Mouse (Mus musculus) lung, embryonic 16.5 days (tissue): Measurements from ENCODE around the gene Spatc1l. TPM values are rescaled to one million over a fixed set of nuclear protein-coding genes. Genes with fewer than 3 reads are reported as not detected.
A peak's percentile ranks its signal among the peaks of the same experiment; 100 is the strongest.

Experiments used
- ATAC-seq: fragments of 200-750 bp; cut with Nextera tagmentation; 2 replicates; pipeline ENCODE4 v1.8.0; 2017; ENCODE audit warnings: low read depth, mild to moderate bottlenecking, moderate library complexity
- H3K27ac ChIP-seq: fragments of 300-500 bp; sonication (generic); 2 replicates; pipeline ENCODE4 v1.5.1; 2014; ENCODE audit warnings: mild to moderate bottlenecking, control low read depth, low read length
- H3K27me3 ChIP-seq: fragments of 300-500 bp; sonication (generic); 2 replicates; pipeline ENCODE4 v1.6.1; 2014; ENCODE audit warnings: low read depth, low read length, mixed read lengths; ENCODE audit not compliant: control insufficient read depth, insufficient read depth
- H3K36me3 ChIP-seq: fragments of 300-500 bp; sonication (generic); 2 replicates; pipeline ENCODE4 v1.6.1; 2014; ENCODE audit warnings: low read length; ENCODE audit not compliant: control insufficient read depth, insufficient read depth
- H3K4me1 ChIP-seq: fragments of 300-500 bp; sonication (generic); replicated peaks from 2 replicates; pipeline ENCODE4 v1.6.1; 2014; ENCODE audit warnings: low read length, mixed read lengths; ENCODE audit not compliant: control insufficient read depth, insufficient read depth
- H3K4me2 ChIP-seq: fragments of 300-500 bp; sonication (generic); 2 replicates; pipeline ENCODE4 v1.6.1; 2014; ENCODE audit warnings: low read depth, low read length, control low read depth
- H3K4me3 ChIP-seq: fragments of 300-500 bp; sonication (generic); 2 replicates; pipeline ENCODE4 v1.5.1; 2014; ENCODE audit warnings: mild to moderate bottlenecking, low read length, control low read depth
- H3K9ac ChIP-seq: fragments of 300-500 bp; sonication (generic); 2 replicates; pipeline ENCODE4 v1.6.1; 2014; ENCODE audit warnings: low read length, control low read depth
- H3K9me3 ChIP-seq: fragments of 300-500 bp; sonication (generic); 2 replicates; pipeline ENCODE4 v1.6.1; 2016; ENCODE audit warnings: low read length; ENCODE audit not compliant: control insufficient read depth
- WGBS: fragments of 180-500 bp; shearing (Covaris S2); extraction: QIAGEN DNeasy Blood & Tissue Kit; methylation state at CpG from one replicate; pipeline ENCODE4 v1.1.7; 2014; 5-methylcytosine and 5-hydroxymethylcytosine counted together
- polyA plus RNA-seq: library from polyadenylated mRNA; unstranded; fragments of >200 nt; fragmentation: Nextera tagmentation; extraction: Ambion mirVana; gene quantifications from 2 replicates; pipeline ENCODE4 v1.2.1, GENCODE M21; 2015

Gene Spatc1l
- polyA plus RNA-seq, 1 experiment from 2014 or later, result not detected

- Histone ChIP-seq H3K9me3 (no peaks in the 10 kb centered on the region), H3K27me3 (no peaks in the 10 kb centered on the region), H3K4me2 (no peak overlapping the region), H3K4me3 (no peak overlapping the region), H3K4me1 (no peaks in the 10 kb centered on the region), H3K27ac (no peak overlapping the region), H3K9ac (no peak overlapping the region), H3K36me3 (no peaks in the 10 kb centered on the region)
- 0 out of 2 replicates have a peak, but pooled peaks have one; percentile 23 for ATAC-seq
- 10% methylated on average over 10 of the region's 10 CpGs for WGBS
Observed at GRCm38 (mm10) chr10:76584138-76584537, 22.1 kb downstream of the Spatc1l start.

- WGBS, result 8% methylated on average over 1 of the region's 1 CpGs
- Histone ChIP-seq H3K4me1 (no peaks in the 10 kb centered on the region), H3K9me3 (no peaks in the 10 kb centered on the region), H3K9ac (no peak overlapping the region), H3K27ac (no peak overlapping the region), H3K4me3 (no peak overlapping the region), H3K27me3 (no peaks in the 10 kb centered on the region), H3K36me3 (no peaks in the 10 kb centered on the region), H3K4me2 (no peak overlapping the region)
- ATAC-seq, result no peak
Observed at GRCm38 (mm10) chr10:76586190-76586589, 24.1 kb downstream of the Spatc1l start.

- H3K4me1 ChIP-seq, result no peaks in the 10 kb centered on the region
- H3K4me3 ChIP-seq, result no peak overlapping the region
- no peak for ATAC-seq
- H3K9ac ChIP-seq, result no peak overlapping the region
- no peaks in the 10 kb centered on the region for H3K36me3 ChIP-seq
- no peak overlapping the region for H3K4me2 ChIP-seq
- 67% methylated on average over 11 of the region's 11 CpGs for WGBS
- no peak overlapping the region for H3K27ac ChIP-seq
- H3K27me3 ChIP-seq, result no peaks in the 10 kb centered on the region
- H3K9me3 ChIP-seq, result no peaks in the 10 kb centered on the region
Observed at GRCm38 (mm10) chr10:76590197-76590596, 28.1 kb downstream of the Spatc1l start.

GRCm38 (mm10) chr10:76596338-76596737 is 34.3 kb downstream of the Spatc1l start:
- Histone ChIP-seq H3K27me3 (no peaks in the 10 kb centered on the region), H3K9me3 (no peaks in the 10 kb centered on the region), H3K4me2 (no peak overlapping the region), H3K4me3 (no peak overlapping the region), H3K9ac (no peak overlapping the region), H3K4me1 (no peaks in the 10 kb centered on the region), H3K27ac (no peak overlapping the region), H3K36me3 (no peaks in the 10 kb centered on the region)
- ATAC-seq, result no peak
- WGBS, result 90% methylated on average over 31 of the region's 31 CpGs

- 66% methylated on average over 3 of the region's 3 CpGs for WGBS
- no peak for ATAC-seq
- no peaks in the 10 kb centered on the region for H3K4me1 ChIP-seq
- no peak overlapping the region for H3K4me2 ChIP-seq
- no peak overlapping the region for H3K27ac ChIP-seq
- no peak overlapping the region for H3K4me3 ChIP-seq
- H3K36me3 ChIP-seq, result peaks cover 18% of the 10 kb centered on the region
- H3K9me3 ChIP-seq, result no peaks in the 10 kb centered on the region
- H3K9ac ChIP-seq, result no peak overlapping the region
- no peaks in the 10 kb centered on the region for H3K27me3 ChIP-seq
Observed at GRCm38 (mm10) chr10:76602690-76603089, 40.6 kb downstream of the Spatc1l start.

- Histone ChIP-seq H3K4me1 (no peaks in the 10 kb centered on the region), H3K36me3 (peaks cover 40% of the 10 kb centered on the region), H3K27ac (no peak overlapping the region), H3K9ac (no peak overlapping the region), H3K27me3 (no peaks in the 10 kb centered on the region), H3K4me3 (no peak overlapping the region), H3K4me2 (no peak overlapping the region), H3K9me3 (no peaks in the 10 kb centered on the region)
- 80% methylated on average over 7 of the region's 7 CpGs for WGBS
- ATAC-seq, result no peak
Observed at GRCm38 (mm10) chr10:76612473-76612872, 50.4 kb downstream of the Spatc1l start.

Other genes starting within 250 kb of the Spatc1l start
- gene Dip2a, start 217.0 kb upstream of the Spatc1l start, polyA plus RNA-seq, result 12.5 and 12.9 TPM in 2 replicates
- not detected in 2 replicates for gene AC141477.1, start 121.8 kb upstream of the Spatc1l start, polyA plus RNA-seq
- 18.3 and 21.1 TPM in 2 replicates for gene Pcnt, start 119.5 kb upstream of the Spatc1l start, polyA plus RNA-seq
- gene 2610028H24Rik, start 113.2 kb upstream of the Spatc1l start, polyA plus RNA-seq, result 3.6 and 4.6 TPM in 2 replicates
- 49.4 and 56.4 TPM in 2 replicates for gene Mcm3ap, start 93.3 kb upstream of the Spatc1l start, polyA plus RNA-seq
- gene Ybey, start 93.2 kb upstream of the Spatc1l start, polyA plus RNA-seq, result 6.4 and 7.2 TPM in 2 replicates
- 17.9 and 20.8 TPM in 2 replicates for gene Lss, start 30.7 kb upstream of the Spatc1l start, polyA plus RNA-seq
- gene Ftcd, start 13.4 kb downstream of the Spatc1l start, polyA plus RNA-seq, result 0.14 and 0.62 TPM in 2 replicates
- gene Col6a2, start 61.4 kb downstream of the Spatc1l start, polyA plus RNA-seq, result 282 and 283 TPM in 2 replicates
- gene Col6a1, start 163.9 kb downstream of the Spatc1l start, polyA plus RNA-seq, result 329 and 333 TPM in 2 replicates